Mouse (Mus musculus) NIH3T3 (cell line): ENCODE results near the gene Tfap2c.

Experiments used
- DNase-seq: peaks from one replicate; pipeline ENCODE4 v3.0.0-alpha.2; 2012; ENCODE audit warnings: low read depth

Tfap2c gene

GRCm38 (mm10) chr2:172551081-172551720 is 1.8 kb downstream of the Tfap2c start:
- DNase-seq = no peak

GRCm38 (mm10) chr2:172551872-172552271 is 2.5 kb downstream of the Tfap2c start:
- DNase-seq = no peak

GRCm38 (mm10) chr2:172552666-172553065 is 3.3 kb downstream of the Tfap2c start:
- DNase-seq = no peak

- no peak for DNase-seq
Observed at GRCm38 (mm10) chr2:172554211-172554610, 4.8 kb downstream of the Tfap2c start.

GRCm38 (mm10) chr2:172558674-172559468 is 9.5 kb downstream of the Tfap2c start:
- no peak for DNase-seq

- no peak for DNase-seq
Observed at GRCm38 (mm10) chr2:172561016-172561415, 11.6 kb downstream of the Tfap2c start.

GRCm38 (mm10) chr2:172567835-172568234 is 18.4 kb downstream of the Tfap2c start:
- no peak for DNase-seq

GRCm38 (mm10) chr2:172568466-172568865 is 19.1 kb downstream of the Tfap2c start:
- no peak for DNase-seq

- no peak for DNase-seq
Observed at GRCm38 (mm10) chr2:172577196-172577766, 27.9 kb downstream of the Tfap2c start.

- DNase-seq = no peak
Observed at GRCm38 (mm10) chr2:172579221-172579620, 29.8 kb downstream of the Tfap2c start.

GRCm38 (mm10) chr2:172580536-172581265 is 31.3 kb downstream of the Tfap2c start:
- no peak for DNase-seq

- DNase-seq = no peak
Observed at GRCm38 (mm10) chr2:172583312-172583711, 33.9 kb downstream of the Tfap2c start.

GRCm38 (mm10) chr2:172585329-172585728 is 35.9 kb downstream of the Tfap2c start:
- DNase-seq = no peak

GRCm38 (mm10) chr2:172589048-172589447 is 39.7 kb downstream of the Tfap2c start:
- DNase-seq = no peak

- no peak for DNase-seq
Observed at GRCm38 (mm10) chr2:172590839-172591238, 41.4 kb downstream of the Tfap2c start.

- no peak for DNase-seq
Observed at GRCm38 (mm10) chr2:172594326-172594725, 44.9 kb downstream of the Tfap2c start.

- DNase-seq = peak; percentile 17
Observed at GRCm38 (mm10) chr2:172597056-172597455, 47.7 kb downstream of the Tfap2c start.

- DNase-seq = no peak
Observed at GRCm38 (mm10) chr2:172597881-172598280, 48.5 kb downstream of the Tfap2c start.

GRCm38 (mm10) chr2:172604625-172605024 is 55.2 kb downstream of the Tfap2c start:
- no peak for DNase-seq

GRCm38 (mm10) chr2:172605642-172606041 is 56.2 kb downstream of the Tfap2c start:
- no peak for DNase-seq

- DNase-seq = peak; percentile 17
Observed at GRCm38 (mm10) chr2:172607710-172608109, 58.3 kb downstream of the Tfap2c start.
